Mouse (Mus musculus) layer of hippocampus, postnatal 14 days (tissue): Measurements from ENCODE around the gene Ankzf1. TPM values are rescaled to one million over a fixed set of nuclear protein-coding genes. Genes with fewer than 3 reads are reported as not detected.
A peak's percentile ranks its signal among the peaks of the same experiment; 100 is the strongest.
"Not testable (repeated sequence)": the region's sequence is repeated elsewhere in the genome, so short reads cannot be mapped to it uniquely, and the experiment has no call there.

ENCODE experiments used
- DNase-seq, 2 experiments: peaks; one replicate each; pipeline ENCODE4 v3.0.0; 2021 to 2022; ENCODE audit warnings: low spot score in 2 of 2, mixed read lengths in 1 of 2
- total RNA-seq, 2 experiments: library from RNA; stranded (reverse); gene quantifications; 2 replicates each; pipeline ENCODE4 v1.2.3; 2021

The Ankzf1 gene
- total RNA-seq, 2 experiments from 2014 or later: 19.5 to 21.1 TPM

DNA sequence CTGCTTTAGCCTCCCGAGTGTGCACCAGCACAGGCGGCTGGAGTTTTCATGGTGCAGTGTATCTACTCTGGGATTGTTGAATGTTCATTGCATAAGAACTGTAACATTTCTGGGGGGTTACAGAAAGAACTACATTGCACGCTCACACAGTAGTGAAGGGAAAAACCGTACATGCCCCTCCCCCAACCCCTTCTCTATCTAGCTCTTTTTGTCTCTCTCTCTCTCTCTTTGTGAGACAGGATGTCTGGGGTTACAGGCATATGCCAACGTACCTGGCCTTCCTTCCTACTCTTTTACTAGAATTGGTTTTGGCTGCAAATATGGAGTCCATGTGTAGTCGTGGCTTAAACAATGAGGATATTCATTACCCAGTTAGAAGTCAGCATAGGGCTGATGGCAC is 31.0 kb downstream of the Ankzf1 start:
- DNase-seq: no peak

GRCm38 (mm10) chr1:75223532-75223931 is 31.6 kb downstream of the Ankzf1 start:
- DNase-seq: no peak

GRCm38 (mm10) chr1:75225473-75225872 is 33.5 kb downstream of the Ankzf1 start:
- no peak for DNase-seq

GRCm38 (mm10) chr1:75226138-75226537 is 34.2 kb downstream of the Ankzf1 start:
- DNase-seq: no peak

DNA sequence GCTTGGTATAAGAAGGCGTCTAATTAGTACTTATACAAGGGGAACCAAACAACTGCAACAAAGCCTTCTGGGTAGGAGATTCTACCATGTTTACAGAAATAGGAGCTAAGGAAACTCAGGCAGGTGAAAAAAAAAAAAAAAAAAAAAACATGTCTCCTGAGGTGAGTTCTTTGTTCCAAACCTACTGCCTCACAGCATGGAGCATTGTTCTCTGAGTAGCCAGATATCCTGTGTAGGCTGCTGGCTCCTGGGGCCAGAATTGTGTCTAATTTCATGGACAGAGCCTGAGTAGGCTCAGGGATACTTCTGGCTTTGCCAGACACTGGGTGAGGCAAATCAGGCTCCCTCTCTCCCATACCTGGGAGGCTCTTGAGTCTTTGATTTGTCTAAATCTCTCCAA is 35.7 kb downstream of the Ankzf1 start:
- DNase-seq: no peak

DNA sequence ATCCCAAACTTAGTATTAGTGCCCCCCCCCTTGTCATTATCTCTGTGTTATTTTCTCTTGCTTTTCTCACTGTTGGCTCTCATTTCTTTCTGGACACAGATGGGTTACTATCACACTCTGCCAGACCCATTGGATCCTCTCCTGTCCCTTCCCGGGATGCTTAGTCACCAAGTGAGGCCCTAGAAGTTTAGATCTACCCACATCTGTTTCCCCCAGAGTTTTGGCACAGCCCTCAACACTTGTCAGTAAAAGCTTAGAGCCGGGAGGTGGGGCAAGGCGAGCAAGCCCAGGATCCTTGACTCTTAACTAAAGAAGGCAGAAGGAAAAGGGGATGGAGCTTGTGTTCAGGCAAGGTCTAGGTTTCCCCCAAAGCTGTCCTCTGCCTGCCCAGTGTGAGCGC is 37.2 kb downstream of the Ankzf1 start:
- DNase-seq: no peak

- DNase-seq: no peak
Measured at GRCm38 (mm10) chr1:75230335-75230994, 38.5 kb downstream of the Ankzf1 start.

GRCm38 (mm10) chr1:75231224-75231623 is 39.3 kb downstream of the Ankzf1 start:
- DNase-seq: no peak

GRCm38 (mm10) chr1:75231664-75232152 is 39.8 kb downstream of the Ankzf1 start, which contains the start of gene A630095N17Rik:
Gene A630095N17Rik (minus strand): TSS chr1:75232102.
- DNase-seq: no peak

- DNase-seq: not testable (repeated sequence)
Measured at GRCm38 (mm10) chr1:75232489-75232888, 40.5 kb downstream of the Ankzf1 start.

DNA sequence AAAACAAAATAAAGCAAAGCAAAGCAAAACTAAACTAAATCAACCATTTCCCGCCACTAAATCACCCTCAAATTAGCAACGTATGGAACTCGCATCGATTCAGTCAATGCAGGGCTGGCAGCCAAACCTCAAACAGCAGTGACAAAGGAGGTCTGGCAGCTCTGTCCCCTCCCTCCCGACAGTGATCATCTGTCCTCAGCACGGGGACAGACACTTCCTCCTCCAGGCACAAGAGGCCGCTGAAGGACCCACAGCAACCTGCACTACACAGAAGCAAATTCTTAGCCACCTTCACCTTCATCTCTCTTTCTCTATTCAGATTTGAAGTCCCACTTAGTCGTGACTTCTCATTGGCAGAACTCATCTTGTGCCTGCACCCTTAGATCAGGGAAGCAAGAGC is 42.7 kb downstream of the Ankzf1 start:
- no peak for DNase-seq

DNA sequence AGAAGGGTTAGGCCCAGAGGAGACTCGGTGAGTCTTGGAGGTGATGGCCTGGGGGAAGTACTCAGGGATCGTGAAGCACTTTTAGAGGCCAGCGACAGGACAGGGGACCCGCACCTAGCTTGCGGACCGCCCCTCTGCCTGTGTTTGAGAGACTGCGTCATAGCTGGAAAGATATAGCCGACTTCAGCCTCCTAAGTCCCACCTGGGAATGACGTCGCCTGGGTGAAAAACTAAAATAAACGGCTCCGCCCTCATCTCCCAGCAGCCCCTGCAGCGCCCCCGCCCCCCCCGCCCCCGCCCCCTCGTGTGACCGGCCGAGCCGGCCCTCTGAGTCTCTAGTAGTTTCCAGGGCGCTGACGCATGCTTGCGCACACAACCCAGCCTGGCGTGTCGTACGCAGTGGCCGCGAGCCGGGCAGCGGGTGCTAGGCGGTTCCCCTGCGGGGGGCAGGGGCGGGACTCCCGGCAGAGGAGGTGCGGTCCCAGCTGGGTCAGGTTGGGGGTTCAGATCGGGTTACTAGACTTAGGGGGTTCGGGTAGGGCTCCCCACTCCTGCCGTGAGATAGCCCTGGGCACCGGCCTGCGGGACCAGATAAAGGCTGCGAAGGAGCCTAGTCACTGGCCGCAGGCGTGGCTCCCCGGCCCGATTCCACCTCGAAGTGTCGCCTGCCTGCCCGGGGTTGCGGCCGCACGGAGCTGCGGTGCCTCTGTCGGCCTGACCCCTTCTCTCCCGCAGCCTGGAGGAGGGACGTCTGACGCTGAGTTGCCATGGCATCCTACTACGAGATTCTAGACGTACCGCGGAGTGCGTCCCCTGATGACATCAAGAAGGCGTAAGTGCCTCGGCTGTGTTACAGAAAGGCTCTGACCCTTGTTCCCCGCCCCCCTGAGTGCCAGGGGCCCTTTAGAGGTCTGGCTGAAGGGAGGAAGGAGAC is 44.4 kb downstream of the Ankzf1 start, which contains the start of gene Dnajb2:
TSS of gene Dnajb2 (plus strand) at position 290 of the 934 bp plus-strand sequence.
- DNase-seq: peak; percentile 72 to 86

DNA sequence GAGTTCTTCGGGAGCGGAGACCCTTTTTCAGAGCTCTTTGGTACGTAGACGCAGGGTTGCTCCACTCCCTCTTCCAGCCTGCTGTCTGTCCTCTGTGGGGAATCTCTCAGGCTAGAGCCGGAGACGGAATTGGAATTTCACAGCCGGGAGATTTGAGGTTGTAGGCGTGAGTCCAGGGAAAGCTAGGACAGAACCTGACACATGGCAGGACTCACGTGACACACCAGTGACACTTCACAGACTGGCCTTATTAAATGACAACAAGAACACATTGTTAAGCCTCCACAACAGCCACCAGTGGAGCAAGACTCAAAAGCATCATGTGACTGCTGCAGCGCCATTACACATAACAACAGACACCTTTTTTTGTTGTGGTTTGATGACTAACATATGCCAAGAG is 47.6 kb downstream of the Ankzf1 start:
- DNase-seq: no peak

- no peak for DNase-seq
Measured at GRCm38 (mm10) chr1:75243411-75243810, 51.5 kb downstream of the Ankzf1 start.

GRCm38 (mm10) chr1:75244175-75244826 is 52.4 kb downstream of the Ankzf1 start:
- DNase-seq: no peak

GRCm38 (mm10) chr1:75244836-75245235 is 52.9 kb downstream of the Ankzf1 start:
- DNase-seq: peak in 1 of 2 experiments; percentile 73

GRCm38 (mm10) chr1:75247071-75247930 is 55.4 kb downstream of the Ankzf1 start:
- DNase-seq: no peak

GRCm38 (mm10) chr1:75248041-75248772 is 56.3 kb downstream of the Ankzf1 start:
- no peak for DNase-seq
